Mouse (Mus musculus): ENCODE results near the gene Aim2. TPM values are rescaled to one million over a fixed set of nuclear protein-coding genes. Genes with fewer than 3 reads are reported as not detected.
"Not testable (repeated sequence)": the region's sequence is repeated elsewhere in the genome, so short reads cannot be mapped to it uniquely, and the experiment has no call there.

Gene Aim2
- polyA plus RNA-seq, 2 experiments from 2014 or later: 40.0 to 50.8 TPM

DNA sequence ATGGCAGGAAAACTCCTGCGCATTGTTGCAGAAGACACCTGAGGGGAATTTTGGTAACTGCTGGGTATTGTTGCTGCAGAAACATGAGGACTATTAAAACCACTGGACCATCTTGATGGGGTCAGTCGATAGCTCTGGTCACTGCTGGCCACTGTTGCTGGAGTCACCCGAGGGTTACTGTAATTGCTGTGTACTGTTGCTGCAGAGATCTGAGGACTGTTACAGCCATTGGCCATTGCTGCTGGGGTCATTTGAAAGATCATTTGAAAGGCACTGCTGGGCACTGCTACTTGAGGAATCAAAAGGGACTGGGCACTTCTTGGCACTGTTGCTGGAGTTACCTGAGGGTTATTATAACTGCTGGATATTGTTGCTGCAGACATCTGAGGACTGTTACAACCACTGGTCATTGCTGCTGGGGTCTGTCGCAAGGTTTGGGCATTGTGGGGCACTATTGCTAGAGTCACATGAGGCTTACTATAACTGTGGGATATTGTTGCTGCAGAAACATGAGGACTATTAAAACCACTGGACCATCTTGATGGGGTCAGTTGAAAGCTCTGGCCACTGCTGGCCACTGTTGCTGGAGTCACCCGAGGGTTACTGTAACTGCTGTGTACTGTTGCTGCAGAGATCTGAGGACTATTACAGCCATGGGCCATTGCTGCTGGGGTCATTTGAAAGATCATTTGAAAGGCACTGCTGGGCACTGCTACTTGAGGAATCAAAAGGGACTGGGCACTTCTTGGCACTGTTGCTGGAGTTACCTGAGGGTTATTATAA, 129.9 kb downstream of the Aim2 start:
- ATAC-seq: not testable (repeated sequence)

GRCm38 (mm10) chr1:173481182-173481574, 130.5 kb downstream of the Aim2 start:
- not testable (repeated sequence) for ATAC-seq

DNA sequence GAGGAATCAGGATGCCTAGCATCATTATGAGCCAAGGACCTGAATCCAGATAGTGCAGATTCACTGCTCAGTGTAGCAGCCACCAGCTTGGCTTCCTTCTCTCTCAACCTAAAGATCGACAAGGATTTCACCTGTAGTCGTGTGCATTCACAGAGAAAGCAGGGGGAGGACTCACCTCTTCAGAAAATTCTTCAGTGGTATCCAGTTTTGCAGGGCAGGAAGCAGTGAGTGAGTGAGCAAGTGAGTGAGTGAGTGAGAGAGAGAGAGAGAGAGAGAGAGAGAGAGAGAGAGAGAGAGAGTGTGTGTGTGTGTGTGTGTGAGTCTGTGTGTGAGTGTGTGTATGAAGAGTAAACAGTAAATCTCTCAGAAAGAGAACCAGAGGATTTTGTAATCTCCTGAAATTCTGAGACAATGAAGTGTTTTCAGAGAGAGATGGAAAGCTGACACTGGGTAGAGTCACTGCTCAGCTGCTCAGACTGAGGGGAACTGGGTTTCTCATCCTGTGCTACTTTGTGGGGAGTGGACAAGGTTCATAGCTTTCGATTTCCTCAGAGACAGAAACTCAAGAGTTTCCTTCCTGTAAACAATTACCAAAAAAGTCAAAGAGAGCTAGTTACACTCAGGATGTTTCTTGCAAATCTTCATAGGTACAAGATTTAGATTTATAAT, 140.3 kb downstream of the Aim2 start, which contains the start of gene Ifi206:
Ifi206 (minus strand) TSS at position 230 of the 669 bp plus-strand sequence.
- peak; percentile 94 for ATAC-seq

- ATAC-seq: peak; percentile 18
Observed at GRCm38 (mm10) chr1:173491483-173491882, 140.8 kb downstream of the Aim2 start.

- ATAC-seq: peak; percentile 59
Observed at GRCm38 (mm10) chr1:173510595-173510994, 159.9 kb downstream of the Aim2 start.

Other genes starting within 250 kb of the Aim2 start
- gene Olfr1408, start 213.5 kb upstream of the Aim2 start, polyA plus RNA-seq (2017; shearing (Covaris generic)): under 1 TPM in 1 of 2 experiments, not detected in 1; 0.42 TPM
- gene Olfr1406, start 160.2 kb upstream of the Aim2 start, polyA plus RNA-seq (2017; shearing (Covaris generic)): not detected
- gene Olfr218, start 153.1 kb upstream of the Aim2 start, polyA plus RNA-seq (2017; shearing (Covaris generic)): not detected
- gene Olfr1404, start 138.5 kb upstream of the Aim2 start, polyA plus RNA-seq (2017; shearing (Covaris generic)): not detected
- not detected for gene Fcer1a, start 123.7 kb upstream of the Aim2 start, polyA plus RNA-seq (2017; shearing (Covaris generic))
- gene Olfr418, start 84.9 kb upstream of the Aim2 start, polyA plus RNA-seq (2017; shearing (Covaris generic)): not detected
- gene Mptx2, start 73.1 kb upstream of the Aim2 start, polyA plus RNA-seq (2017; shearing (Covaris generic)): not detected
- gene Ackr1, start 17.1 kb upstream of the Aim2 start, polyA plus RNA-seq (2017; shearing (Covaris generic)): not detected
- not detected for gene Cadm3, start 16.8 kb downstream of the Aim2 start, polyA plus RNA-seq (2017; shearing (Covaris generic))
- 10 to 100 TPM; 70.9 to 95.8 TPM for gene Ifi206, start 140.2 kb downstream of the Aim2 start, polyA plus RNA-seq (2017; shearing (Covaris generic))
- gene Ifi214, start 185.1 kb downstream of the Aim2 start, polyA plus RNA-seq (2017; shearing (Covaris generic)): 10 to 100 TPM; 26.9 to 33.2 TPM
- 10 to 100 TPM; 86.1 to 90.7 TPM for gene Ifi213, start 248.4 kb downstream of the Aim2 start, polyA plus RNA-seq (2017; shearing (Covaris generic))